Comparison of ENCODE assay signal across 10 mouse cellular contexts in the genomic region with DNA sequence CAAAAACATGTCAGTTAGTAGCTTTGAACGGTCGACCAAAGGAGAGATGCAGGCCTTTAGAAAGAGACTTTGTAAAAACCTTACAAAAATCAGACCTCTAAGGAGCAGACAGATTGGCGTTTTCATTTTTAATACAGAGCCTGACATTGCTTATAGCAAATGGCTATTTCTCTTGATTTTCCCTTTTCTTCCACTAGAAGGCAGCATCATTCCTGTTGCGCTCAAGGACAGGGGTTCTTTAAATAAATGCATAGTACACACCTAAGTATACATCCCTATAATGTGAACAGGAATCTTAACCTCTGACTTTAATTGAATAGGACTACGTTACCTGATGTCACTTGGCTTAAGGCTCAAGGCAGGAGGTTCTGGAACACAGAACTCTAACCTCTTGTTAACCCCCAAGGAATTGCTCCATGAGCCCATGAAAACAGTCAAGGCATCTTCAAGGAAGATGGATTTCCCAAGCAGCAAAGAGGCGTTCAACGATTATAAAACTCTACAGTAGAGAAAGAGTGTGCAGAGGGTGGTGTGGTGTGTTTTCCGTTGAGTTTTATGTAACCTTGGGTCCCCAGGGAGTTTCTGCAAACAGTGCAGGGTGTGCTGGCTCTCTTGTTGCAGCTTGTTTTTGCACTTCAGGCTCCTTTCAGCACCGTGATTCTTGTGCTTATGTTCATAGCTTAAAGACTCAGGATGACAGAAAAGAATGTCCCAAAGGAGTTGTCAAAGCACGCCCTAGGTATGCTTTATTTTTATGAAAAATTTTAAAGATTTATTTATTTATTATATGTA.
DNase-seq lines count a peak whose midpoint lies in the region; ATAC-seq and TF ChIP-seq lines count a peak whose summit lies in the region.
"Had no signal": no experiment of that assay in that cellular context is flagged by ENCODE, and none has a peak within 500 bp of the region (broad histone marks: within the 10 kb centered on the region; RNA-seq: fewer than 3 reads in every experiment).

No protein-coding gene starts in this region.

- no peak overlapping the region for H3K27ac ChIP-seq in left cerebral cortex, adult 2 months
- no peak overlapping the region for H3K27ac ChIP-seq in forebrain, embryonic 10.5 days
- H3K27ac ChIP-seq: limb, embryonic 13.5 days had no signal

- peaks cover 49% of the 10 kb centered on the region for H3K4me1 ChIP-seq in E14TG2a.4 (replicated peaks; ENCODE audit: low read depth, low read length)
- peaks cover 17% of the 10 kb centered on the region for H3K4me1 ChIP-seq in forebrain, embryonic 10.5 days

- no peak overlapping the region for H3K4me3 ChIP-seq in left cerebral cortex, adult 2 months
- H3K4me3 ChIP-seq in E14TG2a.4 (replicated peaks; ENCODE audit: low read length), result no peak overlapping the region
- H3K4me3 ChIP-seq in forebrain, embryonic 10.5 days, result no peak overlapping the region
- H3K4me3 ChIP-seq: limb, embryonic 13.5 days had no signal

- intact Hi-C loops in left cerebral cortex, adult 2 months (cut with DNase I), result loop anchor here (2.0 to 5.0 kb wide), 2 partner anchors 42 to 105 kb away; no protein-coding TSS in a partner anchor
- intact Hi-C loops in left cerebral cortex, postnatal 25 days (cut with DNase I), result loop anchor here (2.0 kb wide), 1 partner anchor 40 kb away; no protein-coding TSS in a partner anchor

- peak; percentile 65 for TF ChIP-seq CTCF in left cerebral cortex, adult 2 months (IDR thresholded peaks at IDR 0.05)
- TF ChIP-seq CTCF in E14TG2a.4 (conservative IDR thresholded peaks at IDR 0.05; ENCODE audit: low read length), result peak; percentile 80

- H3K36me3 ChIP-seq in E14TG2a.4 (ENCODE audit: insufficient read depth, low read length), result no peaks in the 10 kb centered on the region
- H3K36me3 ChIP-seq in forebrain, embryonic 10.5 days (replicated peaks), result no peaks in the 10 kb centered on the region
- H3K36me3 ChIP-seq: limb, embryonic 13.5 days had no signal

- H3K27me3 ChIP-seq in E14TG2a.4 (ENCODE audit: insufficient read depth, low read length), result no peaks in the 10 kb centered on the region
- H3K27me3 ChIP-seq in forebrain, embryonic 10.5 days (ENCODE audit: poor library complexity, severe bottlenecking), result no peaks in the 10 kb centered on the region
- H3K27me3 ChIP-seq: limb, embryonic 13.5 days had no signal

- 74% methylated on average over 10 of the region's 10 CpGs for WGBS in forebrain, embryonic 10.5 days

- H3K9me3 ChIP-seq in E14TG2a.4 (ENCODE audit: low read length), result no peaks in the 10 kb centered on the region
- H3K9me3 ChIP-seq in forebrain, embryonic 10.5 days, result no peaks in the 10 kb centered on the region
- H3K9me3 ChIP-seq: limb, embryonic 13.5 days had no signal

- ATAC-seq in megakaryocyte, adult 5-6 weeks (ENCODE audit: poor library complexity, severe bottlenecking), result peak; percentile 54

- peak; percentile 14 for DNase-seq in embryo, embryonic 11 days
- DNase-seq in embryo, embryonic 10 days (ENCODE audit: low spot score), result no peak
- no peak for DNase-seq in left cerebral cortex, adult 2 months (ENCODE audit: extremely low spot score in 1 of 2, low spot score in 2 of 2)
- no peak for DNase-seq in left cerebral cortex, postnatal 25 days (ENCODE audit: low spot score in 2 of 2)
- no peak for DNase-seq in forebrain, embryonic 10.5 days (ENCODE audit: extremely low spot score, low spot score)
- no peak for DNase-seq in urinary bladder, postnatal 10 days (ENCODE audit: low spot score)
- DNase-seq: kidney, adult 18-20 months had no signal
